Mouse (Mus musculus) liver, embryonic 12.5 days (tissue): ENCODE results near the gene Polr3g. TPM values are rescaled to one million over a fixed set of nuclear protein-coding genes. Genes with fewer than 3 reads are reported as not detected.

Source experiments
- polyA plus RNA-seq: library from polyadenylated mRNA; unstranded; fragments of >200 nt; fragmentation: Nextera tagmentation; extraction: Ambion mirVana; gene quantifications from 2 replicates; pipeline ENCODE4 v1.2.1, GENCODE M21; 2016

Gene Polr3g
- polyA plus RNA-seq, 1 experiment from 2014 or later = 19.1 TPM

Other genes with a start within 250 kb of the Polr3g start
- gene Adgrv1, start 77.9 kb downstream of the Polr3g start, polyA plus RNA-seq = 0.30 and 0.31 TPM in 2 replicates
- gene Lysmd3, start 53.4 kb downstream of the Polr3g start, polyA plus RNA-seq = 17.7 and 19.5 TPM in 2 replicates
- gene Mblac2, start 328 bp upstream of the Polr3g start, polyA plus RNA-seq = 2.8 and 3.0 TPM in 2 replicates
- 156 and 159 TPM in 2 replicates for gene Cetn3, start 72.1 kb upstream of the Polr3g start, polyA plus RNA-seq